Mouse (Mus musculus): ENCODE results near the gene Sycp3. TPM values are rescaled to one million over a fixed set of nuclear protein-coding genes. Genes with fewer than 3 reads are reported as not detected.
"Not testable (repeated sequence)": the region's sequence is repeated elsewhere in the genome, so short reads cannot be mapped to it uniquely, and the experiment has no call there.

The Sycp3 gene
- polyA plus RNA-seq, 1 experiment: not detected

GRCm38 (mm10) chr10:88507691-88508143 is 48.3 kb downstream of the Sycp3 start:
- TF ChIP-seq TAL1 (IDR thresholded peaks at IDR 0.05; ENCODE audit: low read length) (no peak), GATA1 (IDR thresholded peaks at IDR 0.05; ENCODE audit: low read length) (no peak)
- Histone ChIP-seq H3K36me3 (ENCODE audit: control insufficient read depth) (no peaks in the 10 kb centered on the region), H3K9me3 (ENCODE audit: control insufficient read depth, low read length) (no peaks in the 10 kb centered on the region), H3K27me3 (ENCODE audit: control insufficient read depth) (peaks cover 6% of the 10 kb centered on the region), H3K4me1 (ENCODE audit: control insufficient read depth) (peaks cover 12% of the 10 kb centered on the region), H3K4me3 (replicated peaks) (no peak overlapping the region)

DNA sequence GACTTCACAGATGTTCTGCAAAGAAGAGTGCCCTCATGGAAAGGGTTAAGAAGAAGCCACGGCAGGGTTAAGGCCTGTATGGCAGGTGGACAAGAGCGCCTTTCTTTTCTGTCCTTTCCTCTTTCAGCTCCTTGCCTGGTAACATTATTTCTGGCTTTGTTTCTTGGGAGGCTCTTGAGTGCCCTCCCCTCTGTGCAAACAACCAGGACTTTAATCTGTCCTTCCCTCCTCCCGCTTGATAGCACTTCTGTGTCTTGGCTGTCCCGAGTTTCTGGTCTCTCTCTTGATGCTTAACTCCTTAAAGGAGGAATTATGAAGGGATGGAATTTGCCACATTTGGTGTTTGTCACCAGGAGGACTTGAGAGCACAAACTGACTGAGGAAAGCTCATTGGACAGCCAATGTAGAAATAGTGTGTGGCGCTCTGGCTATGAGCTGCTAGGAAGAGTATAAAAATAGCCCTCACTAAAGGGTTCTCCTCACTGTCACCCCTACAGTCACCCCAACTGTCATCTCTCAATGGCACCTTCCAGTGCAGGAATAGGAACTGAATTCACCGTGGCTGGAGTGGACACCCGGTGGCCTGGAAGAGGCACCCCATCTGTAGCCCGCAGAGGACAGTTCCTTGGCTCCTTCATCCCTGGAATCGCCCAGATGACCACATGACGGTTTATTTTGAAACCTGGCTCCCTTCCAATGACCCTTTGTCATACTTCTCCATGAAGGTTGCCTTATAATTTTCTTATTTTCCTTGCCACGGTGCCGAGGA is 51.3 kb downstream of the Sycp3 start:
- Histone ChIP-seq H3K4me1 (ENCODE audit: control insufficient read depth) (peaks cover 4% of the 10 kb centered on the region), H3K27me3 (ENCODE audit: control insufficient read depth) (no peaks in the 10 kb centered on the region), H3K9me3 (ENCODE audit: control insufficient read depth, low read length) (no peaks in the 10 kb centered on the region), H3K36me3 (ENCODE audit: control insufficient read depth) (no peaks in the 10 kb centered on the region), H3K4me3 (replicated peaks) (no peak overlapping the region)
- TF ChIP-seq GATA1 (IDR thresholded peaks at IDR 0.05; ENCODE audit: low read length) (no peak), TAL1 (IDR thresholded peaks at IDR 0.05; ENCODE audit: low read length) (no peak)

- TF ChIP-seq TAL1 (IDR thresholded peaks at IDR 0.05; ENCODE audit: low read length) (no peak), GATA1 (IDR thresholded peaks at IDR 0.05; ENCODE audit: low read length) (no peak)
- Histone ChIP-seq H3K9me3 (ENCODE audit: control insufficient read depth, low read length) (no peaks in the 10 kb centered on the region), H3K4me3 (replicated peaks) (no peak overlapping the region), H3K27me3 (ENCODE audit: control insufficient read depth) (no peaks in the 10 kb centered on the region), H3K4me1 (ENCODE audit: control insufficient read depth) (peaks cover 4% of the 10 kb centered on the region), H3K36me3 (ENCODE audit: control insufficient read depth) (no peaks in the 10 kb centered on the region)
Measured at GRCm38 (mm10) chr10:88511355-88511754, 52.0 kb downstream of the Sycp3 start.

DNA sequence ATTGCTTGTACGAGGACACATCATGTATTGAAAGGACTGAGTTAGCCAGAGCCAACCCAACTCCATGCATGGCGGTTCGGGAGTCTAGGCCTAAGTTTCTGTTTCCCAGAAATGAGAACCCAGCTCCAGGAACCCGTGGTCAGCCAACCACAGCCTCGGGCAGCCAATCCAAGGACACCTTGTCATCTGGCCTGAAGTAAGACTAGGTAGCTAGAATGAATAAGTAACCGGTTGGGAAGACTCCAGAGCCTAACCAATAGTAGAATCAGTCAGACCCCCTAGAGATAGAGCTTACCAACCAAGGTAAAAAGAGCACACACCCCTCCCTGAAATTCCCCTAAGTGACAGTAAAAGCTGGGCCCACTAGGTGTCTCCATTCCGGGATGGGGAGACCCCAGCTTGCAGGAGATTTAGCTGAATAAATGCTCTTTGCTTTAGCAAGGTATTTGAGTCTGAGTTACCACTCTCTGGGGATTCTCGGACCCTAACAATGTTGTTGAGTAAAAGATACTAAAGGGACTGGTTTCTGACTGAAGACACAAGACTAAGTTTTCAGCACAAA is 54.3 kb downstream of the Sycp3 start:
- Histone ChIP-seq H3K27me3 (ENCODE audit: control insufficient read depth) (no peaks in the 10 kb centered on the region), H3K4me1 (ENCODE audit: control insufficient read depth) (peaks cover 4% of the 10 kb centered on the region), H3K9me3 (ENCODE audit: control insufficient read depth, low read length) (no peaks in the 10 kb centered on the region), H3K4me3 (replicated peaks) (no peak overlapping the region), H3K36me3 (ENCODE audit: control insufficient read depth) (no peaks in the 10 kb centered on the region)
- TF ChIP-seq GATA1 (IDR thresholded peaks at IDR 0.05; ENCODE audit: low read length) (no peak), TAL1 (IDR thresholded peaks at IDR 0.05; ENCODE audit: low read length) (no peak)

DNA sequence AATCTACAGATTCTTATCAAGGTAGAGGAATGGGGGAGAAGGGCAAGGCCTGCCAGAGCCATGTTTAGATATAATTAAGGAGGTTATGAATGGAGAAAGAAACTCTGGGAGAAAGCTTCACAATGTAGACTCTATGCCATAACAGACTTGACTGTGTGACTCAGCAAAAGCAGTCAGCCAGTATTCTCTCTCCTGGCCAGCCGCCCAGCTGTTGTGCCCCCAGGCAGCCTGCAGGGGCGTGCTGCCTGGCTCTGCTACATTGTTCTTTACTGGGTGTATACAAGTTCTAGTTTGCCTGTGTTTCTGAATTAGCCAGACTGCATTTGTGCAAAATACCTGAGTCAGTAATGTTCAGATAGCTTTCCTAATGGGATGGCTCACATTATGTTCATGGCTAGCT is 55.1 kb downstream of the Sycp3 start:
- Histone ChIP-seq H3K4me3 (replicated peaks) (no peak overlapping the region), H3K9me3 (ENCODE audit: control insufficient read depth, low read length) (no peaks in the 10 kb centered on the region), H3K4me1 (ENCODE audit: control insufficient read depth) (peaks cover 4% of the 10 kb centered on the region), H3K27me3 (ENCODE audit: control insufficient read depth) (no peaks in the 10 kb centered on the region), H3K36me3 (ENCODE audit: control insufficient read depth) (no peaks in the 10 kb centered on the region)
- no peak for TF ChIP-seq GATA1 (IDR thresholded peaks at IDR 0.05; ENCODE audit: low read length)
- TF ChIP-seq TAL1 (IDR thresholded peaks at IDR 0.05; ENCODE audit: low read length): no peak

DNA sequence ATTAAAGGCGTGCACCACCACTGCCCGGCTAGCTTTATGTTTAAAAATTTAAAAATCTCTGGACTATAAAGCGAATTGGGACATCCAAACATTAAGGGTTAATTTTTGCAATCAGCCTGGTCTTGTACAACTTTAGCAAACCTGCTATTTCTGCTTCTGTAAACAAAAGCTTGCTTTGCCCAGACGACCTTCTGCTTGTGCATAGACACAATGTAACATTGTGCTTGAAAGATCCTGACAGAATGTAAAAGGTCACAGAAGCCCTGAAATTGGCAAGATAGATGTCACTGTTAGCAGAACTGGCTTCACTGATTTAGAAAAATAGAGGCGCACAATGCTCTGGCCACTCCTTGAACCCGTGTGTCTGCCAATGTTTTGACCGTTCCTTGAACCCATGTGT is 55.7 kb downstream of the Sycp3 start:
- not testable (repeated sequence) for H3K4me1 ChIP-seq (ENCODE audit: control insufficient read depth); H3K9me3 ChIP-seq (ENCODE audit: control insufficient read depth, low read length); H3K4me3 ChIP-seq (replicated peaks); H3K36me3 ChIP-seq (ENCODE audit: control insufficient read depth); H3K27me3 ChIP-seq (ENCODE audit: control insufficient read depth)

DNA sequence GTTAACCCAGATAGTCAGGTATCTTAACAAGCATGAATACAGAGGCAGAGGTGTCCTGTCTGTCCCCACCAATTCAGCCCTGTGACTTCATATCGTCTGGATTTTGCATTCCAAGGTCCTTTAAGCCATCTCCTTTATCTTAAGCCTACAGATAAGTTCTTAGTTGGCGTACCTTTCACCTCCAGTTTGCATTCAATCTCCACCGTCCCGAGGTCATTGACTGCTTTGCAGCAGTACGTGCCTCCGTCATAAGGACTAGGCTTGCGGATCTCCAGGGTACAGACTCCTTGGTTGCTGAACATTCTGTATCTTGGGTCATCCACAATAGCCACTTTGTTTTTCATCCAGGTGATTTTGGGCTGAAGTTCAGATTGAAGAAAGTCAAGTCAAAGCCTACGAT is 63.4 kb downstream of the Sycp3 start:
- no peak for TF ChIP-seq GATA1 (IDR thresholded peaks at IDR 0.05; ENCODE audit: low read length)
- no peak for TF ChIP-seq TAL1 (IDR thresholded peaks at IDR 0.05; ENCODE audit: low read length)
- Histone ChIP-seq H3K4me3 (replicated peaks) (no peak overlapping the region), H3K4me1 (ENCODE audit: control insufficient read depth) (peaks cover 2% of the 10 kb centered on the region; the same call in 1 of the 2 replicates), H3K9me3 (ENCODE audit: control insufficient read depth, low read length) (no peaks in the 10 kb centered on the region), H3K36me3 (ENCODE audit: control insufficient read depth) (no peaks in the 10 kb centered on the region), H3K27me3 (ENCODE audit: control insufficient read depth) (no peaks in the 10 kb centered on the region)

Other genes starting within 250 kb of the Sycp3 start
- gene Dram1, start 80.5 kb upstream of the Sycp3 start, polyA plus RNA-seq (2012): not detected in 2 replicates
- 0.01 and 0.08 TPM in 2 replicates for gene Gnptab, start 80.4 kb upstream of the Sycp3 start, polyA plus RNA-seq (2012)
- 0.21 and 0.23 TPM in 2 replicates for gene Chpt1, start 44.5 kb downstream of the Sycp3 start, polyA plus RNA-seq (2012)
- gene Mybpc1, start 145.6 kb downstream of the Sycp3 start, polyA plus RNA-seq (2012): not detected in 2 replicates
- gene Spic, start 225.4 kb downstream of the Sycp3 start, polyA plus RNA-seq (2012): 0.02 and 0.08 TPM in 2 replicates